Comparison of ENCODE assay signal across 12 mouse cellular contexts in the genomic region with DNA sequence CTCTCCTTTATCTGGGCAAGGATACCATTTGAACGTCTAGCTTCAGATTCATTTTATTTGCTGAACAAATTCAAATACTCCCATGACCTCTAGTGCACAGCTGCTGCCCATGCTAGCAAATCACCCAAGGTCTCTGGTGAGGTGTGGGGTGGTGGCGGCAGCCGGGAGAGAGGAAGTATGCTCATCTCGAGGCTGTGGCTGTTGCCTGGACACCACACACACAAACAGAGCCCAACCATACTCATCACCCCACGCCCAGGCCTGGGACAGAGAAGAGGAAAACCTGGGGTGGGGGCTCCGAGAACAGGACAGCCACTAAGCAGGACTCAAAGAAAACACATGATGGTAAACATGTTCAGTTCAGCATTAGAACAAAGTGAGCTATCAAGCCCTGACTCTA. TPM values are rescaled to one million over a fixed set of nuclear protein-coding genes. Genes with fewer than 3 reads are reported as not detected.
A peak's percentile ranks its signal among the peaks of the same experiment; 100 is the strongest.
DNase-seq lines count a peak whose midpoint lies in the region; ATAC-seq and TF ChIP-seq lines count a peak whose summit lies in the region.
"Had no signal": no experiment of that assay in that cellular context is flagged by ENCODE, and none has a peak within 500 bp of the region (broad histone marks: within the 10 kb centered on the region; RNA-seq: fewer than 3 reads in every experiment).

No protein-coding gene starts in this region.

- H3K4me3 ChIP-seq in lung, adult 2 months (replicated peaks; ENCODE audit: extremely low read depth, low read depth, low read length): no peak overlapping the region
- no peak overlapping the region for H3K4me3 ChIP-seq in heart, adult 2 months
- no peak overlapping the region for H3K4me3 ChIP-seq in intestine, postnatal 0 days (ENCODE audit: low read depth, low read length)
- H3K4me3 ChIP-seq in kidney, embryonic 16.5 days (ENCODE audit: low read length): no peak overlapping the region
- H3K4me3 ChIP-seq: left cerebral cortex, adult 2 months; neural tube, embryonic 13.5 days had no signal

- WGBS in lung, adult 2 months: 5% methylated on average over 6 of the region's 6 CpGs
- 9% methylated on average over 6 of the region's 6 CpGs for WGBS in heart, adult 2 months
- 28% methylated on average over 6 of the region's 6 CpGs for WGBS in intestine, postnatal 0 days
- 55% methylated on average over 6 of the region's 6 CpGs for whole genome bisulfite sequencing in kidney, embryonic 16.5 days

- DNase-seq in lung, adult 18-20 months: peak; percentile 67 to 69
- DNase-seq in lung, adult 2 months: no peak
- DNase-seq in heart, adult 2 months: peak; percentile 43 to 74
- DNase-seq in naive thymus-derived CD4-positive, alpha-beta T cell, adult 2 months (ENCODE audit: low read depth): peak; percentile 71
- DNase-seq in kidney, adult 9 months: no peak
- no peak for DNase-seq in right cerebral cortex, postnatal 14 days
- DNase-seq: forebrain, postnatal 0 days; thymus, postnatal 36 days had no signal

- no peak for TF ChIP-seq EP300 in heart, adult 2 months (IDR thresholded peaks at IDR 0.05; ENCODE audit: insufficient read depth, low read depth, low read length)

- no peaks in the 10 kb centered on the region for H3K27me3 ChIP-seq in heart, adult 2 months (ENCODE audit: control insufficient read depth, insufficient read depth, low read length)
- no peaks in the 10 kb centered on the region for H3K27me3 ChIP-seq in intestine, postnatal 0 days (replicated peaks; ENCODE audit: control insufficient read depth, insufficient read depth, low read length)
- H3K27me3 ChIP-seq in kidney, embryonic 16.5 days (ENCODE audit: insufficient read depth, low read length): no peaks in the 10 kb centered on the region
- H3K27me3 ChIP-seq: neural tube, embryonic 13.5 days had no signal

- TF ChIP-seq CTCF in lung, adult 2 months (IDR thresholded peaks at IDR 0.05; ENCODE audit: insufficient read depth, low read length): no peak
- TF ChIP-seq CTCF in heart, adult 2 months (IDR thresholded peaks at IDR 0.05): no peak
- no peak for TF ChIP-seq CTCF in intestine, postnatal 0 days (IDR thresholded peaks at IDR 0.05; ENCODE audit: low read depth)

- no peak for TF ChIP-seq POLR2A in lung, adult 2 months (IDR thresholded peaks at IDR 0.05; ENCODE audit: borderline replicate concordance, extremely low read depth, low read depth, low read length)
- no peak for TF ChIP-seq POLR2A in heart, adult 2 months (IDR thresholded peaks at IDR 0.05; ENCODE audit: insufficient read depth, low read depth, low read length)

- peaks cover 16% of the 10 kb centered on the region for H3K4me1 ChIP-seq in lung, adult 2 months (ENCODE audit: control insufficient read depth, insufficient read depth, low read length)
- H3K4me1 ChIP-seq in heart, adult 2 months (ENCODE audit: control insufficient read depth, insufficient read depth, low read length): peaks cover 18% of the 10 kb centered on the region
- no peaks in the 10 kb centered on the region; the same call in 1 of the 2 replicates for H3K4me1 ChIP-seq in intestine, postnatal 0 days (replicated peaks; ENCODE audit: control insufficient read depth, insufficient read depth, low read length)
- H3K4me1 ChIP-seq in kidney, embryonic 16.5 days (ENCODE audit: insufficient read depth, low read length): peaks cover 4% of the 10 kb centered on the region; the same call in 1 of the 2 replicates

- no peak overlapping the region for H3K9ac ChIP-seq in heart, adult 2 months (ENCODE audit: low read depth, low read length)
- no peak overlapping the region for H3K9ac ChIP-seq in intestine, postnatal 0 days (ENCODE audit: low read depth, low read length)
- no peak overlapping the region for H3K9ac ChIP-seq in kidney, embryonic 16.5 days (replicated peaks; ENCODE audit: low read length)
- H3K9ac ChIP-seq: forebrain, postnatal 0 days; neural tube, embryonic 13.5 days had no signal

- peaks cover 6% of the 10 kb centered on the region for H3K36me3 ChIP-seq in heart, adult 2 months (ENCODE audit: control insufficient read depth, insufficient read depth, low read length)
- H3K36me3 ChIP-seq in intestine, postnatal 0 days (ENCODE audit: control insufficient read depth, insufficient read depth): peaks cover 41% of the 10 kb centered on the region
- peaks cover 27% of the 10 kb centered on the region for H3K36me3 ChIP-seq in kidney, embryonic 16.5 days (ENCODE audit: insufficient read depth, low read length)

- no peaks in the 10 kb centered on the region for H3K9me3 ChIP-seq in intestine, postnatal 0 days (ENCODE audit: control insufficient read depth)
- no peaks in the 10 kb centered on the region for H3K9me3 ChIP-seq in kidney, embryonic 16.5 days (ENCODE audit: low read length)
- H3K9me3 ChIP-seq: neural tube, embryonic 13.5 days had no signal

- ATAC-seq in intestine, postnatal 0 days: peak; percentile 56; the same call in 1 of the 2 replicates
- ATAC-seq in kidney, embryonic 16.5 days (ENCODE audit: low FRiP score, low TSS enrichment): no peak
- ATAC-seq: forebrain, postnatal 0 days had no signal

- no peak overlapping the region for H3K4me2 ChIP-seq in intestine, postnatal 0 days (replicated peaks; ENCODE audit: low read depth)
- H3K4me2 ChIP-seq in kidney, embryonic 16.5 days (replicated peaks; ENCODE audit: low read depth, low read length): no peak overlapping the region
- H3K4me2 ChIP-seq: neural tube, embryonic 13.5 days had no signal

- peaks cover 2% of the 10 kb centered on the region for H3K79me2 ChIP-seq in heart, adult 2 months (replicated peaks; ENCODE audit: control insufficient read depth, insufficient read depth, low read length)

- H3K27ac ChIP-seq in heart, adult 2 months: peak overlapping the region; percentile 45; the same call in 1 of the 2 replicates
- H3K27ac ChIP-seq in intestine, postnatal 0 days (ENCODE audit: low read depth, low read length): no peak overlapping the region
- no peak overlapping the region for H3K27ac ChIP-seq in kidney, embryonic 16.5 days (ENCODE audit: low read length)
- H3K27ac ChIP-seq: left cerebral cortex, adult 2 months; neural tube, embryonic 13.5 days had no signal

- intact Hi-C loops in heart, adult 2 months (cut with DNase I): no loop called here

RNA-seq across cellular contexts. Expression of a gene that starts 11.5 kb away (rescaled TPM):
- 99.0 and 112 TPM in 2 replicates for polyA plus RNA-seq in lung, adult 2 months (2012; rRNA removed)
- 10 to 100 TPM; 67.6 to 71.9 TPM for total RNA-seq in heart, adult 2 months (2021)
- 67.1 and 89.9 TPM in 2 replicates for polyA plus RNA-seq in heart, adult 2 months (2012; rRNA removed)
- polyA plus RNA-seq in intestine, postnatal 0 days (2015; fragmentation: Nextera tagmentation; extraction: Ambion mirVana): 4.7 and 5.8 TPM in 2 replicates
- polyA plus RNA-seq in kidney, embryonic 16.5 days (2015; fragmentation: Nextera tagmentation; extraction: Ambion mirVana): 3.2 and 5.2 TPM in 2 replicates

RNA-seq across cellular contexts. Expression of a gene that starts 16.1 kb away (rescaled TPM):
- 10.1 and 14.6 TPM in 2 replicates for polyA plus RNA-seq in lung, adult 2 months (2012; rRNA removed)
- 1 to 10 TPM; 4.2 to 5.3 TPM for total RNA-seq in heart, adult 2 months (2021)
- 12.8 and 19.2 TPM in 2 replicates for polyA plus RNA-seq in heart, adult 2 months (2012; rRNA removed)
- 25.1 and 31.4 TPM in 2 replicates for polyA plus RNA-seq in intestine, postnatal 0 days (2015; fragmentation: Nextera tagmentation; extraction: Ambion mirVana)
- polyA plus RNA-seq in kidney, embryonic 16.5 days (2015; fragmentation: Nextera tagmentation; extraction: Ambion mirVana): 1.2 and 1.3 TPM in 2 replicates

RNA-seq across cellular contexts. Expression of a gene that starts 37.6 kb away (rescaled TPM):
- 38.8 and 39.6 TPM in 2 replicates for polyA plus RNA-seq in lung, adult 2 months (2012; rRNA removed)
- 10 to 100 TPM; 31.9 to 35.0 TPM for total RNA-seq in heart, adult 2 months (2021)
- 27.0 and 29.7 TPM in 2 replicates for polyA plus RNA-seq in heart, adult 2 months (2012; rRNA removed)
- polyA plus RNA-seq in intestine, postnatal 0 days (2015; fragmentation: Nextera tagmentation; extraction: Ambion mirVana): 43.3 and 45.6 TPM in 2 replicates
- 114 and 118 TPM in 2 replicates for polyA plus RNA-seq in kidney, embryonic 16.5 days (2015; fragmentation: Nextera tagmentation; extraction: Ambion mirVana)

RNA-seq across cellular contexts. Expression of a gene that starts 43.1 kb away (rescaled TPM):
- 4.1 and 4.9 TPM in 2 replicates for polyA plus RNA-seq in lung, adult 2 months (2012; rRNA removed)
- 1 to 10 TPM in 1 of 2 experiments, under 1 TPM in 1; 0.89 to 1.5 TPM for total RNA-seq in heart, adult 2 months (2021)
- polyA plus RNA-seq in heart, adult 2 months (2012; rRNA removed): 1.7 and 2.2 TPM in 2 replicates
- 0.89 and 0.98 TPM in 2 replicates for polyA plus RNA-seq in intestine, postnatal 0 days (2015; fragmentation: Nextera tagmentation; extraction: Ambion mirVana)
- 1.2 and 1.3 TPM in 2 replicates for polyA plus RNA-seq in kidney, embryonic 16.5 days (2015; fragmentation: Nextera tagmentation; extraction: Ambion mirVana)

RNA-seq across cellular contexts. Expression of a gene that starts 43.5 kb away (rescaled TPM):
- 0.08 and 0.14 TPM in 2 replicates for polyA plus RNA-seq in lung, adult 2 months (2012; rRNA removed)
- total RNA-seq in heart, adult 2 months (2021): not detected
- polyA plus RNA-seq in heart, adult 2 months (2012; rRNA removed): 0.03 and 0.06 TPM in 2 replicates
- polyA plus RNA-seq in intestine, postnatal 0 days (2015; fragmentation: Nextera tagmentation; extraction: Ambion mirVana): 16.7 and 17.1 TPM in 2 replicates
- polyA plus RNA-seq in kidney, embryonic 16.5 days (2015; fragmentation: Nextera tagmentation; extraction: Ambion mirVana): not detected in 2 replicates

Comparison
In these comparisons a context has a peak if more than half of its experiments do, and no peak if none do; other contexts are left out.
1. DNase-seq: peak in lung, adult 18-20 months (2 of 2), heart, adult 2 months (2 of 2) and naive thymus-derived CD4-positive, alpha-beta T cell, adult 2 months (single experiment); none in lung, adult 2 months (single experiment), kidney, adult 9 months (single experiment) and right cerebral cortex, postnatal 14 days (single experiment).